Mouse (Mus musculus) ES-E14 (cell line): ENCODE results near the gene Esx1.

Experiments used
- CHD2 ChIP-seq: IDR thresholded peaks from 2 replicates; pipeline ENCODE4 v1.6.1; 2014; ENCODE audit warnings: mild to moderate bottlenecking, low read depth, low read length, inconsistent platforms
- HCFC1 ChIP-seq: IDR thresholded peaks from 2 replicates; pipeline ENCODE4 v1.6.1; 2012; ENCODE audit warnings: low read length, inconsistent platforms, borderline replicate concordance; ENCODE audit not compliant: insufficient read depth
- MAFK ChIP-seq: IDR thresholded peaks from 2 replicates; pipeline ENCODE4 v1.6.1; 2014; ENCODE audit warnings: mild to moderate bottlenecking, low read depth, low read length, inconsistent platforms; ENCODE audit not compliant: insufficient read depth
- ZC3H11A ChIP-seq: IDR thresholded peaks from 2 replicates; pipeline ENCODE4 v1.6.1; 2012; ENCODE audit warnings: low read depth, mild to moderate bottlenecking, inconsistent platforms, low read length, borderline replicate concordance

- TF ChIP-seq MAFK, result no peak
- no peak for TF ChIP-seq ZC3H11A
- no peak for TF ChIP-seq HCFC1
- no peak for TF ChIP-seq CHD2
Observed at GRCm38 (mm10) chrX:137143726-137144125, 21.8 kb upstream of the Esx1 start.
